Mouse (Mus musculus): ENCODE measurements around the gene Akr1d1.
A peak's percentile ranks its signal among the peaks of the same experiment; 100 is the strongest.

Akr1d1 gene

DNA sequence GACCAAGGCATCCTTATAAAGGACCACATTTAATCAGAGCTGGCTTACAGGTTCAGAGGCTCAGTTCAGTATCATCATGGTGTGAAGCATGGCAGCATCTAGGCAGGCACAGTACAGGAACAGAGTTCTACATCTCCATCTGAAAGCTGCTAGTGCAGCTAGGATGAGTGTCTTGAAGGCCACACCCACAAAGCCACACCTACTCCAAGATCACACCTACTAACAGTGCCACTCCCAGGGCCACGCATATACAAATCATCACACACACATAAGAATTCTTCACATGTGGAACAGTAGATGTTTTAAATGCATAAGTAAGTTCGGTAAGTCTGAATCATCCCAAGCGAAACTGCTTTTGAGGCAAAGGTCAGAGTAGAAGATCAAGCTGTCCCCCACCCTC, 33.9 kb downstream of the Akr1d1 start:
- DNase-seq (ENCODE audit: low read depth, low spot score), result no peak

DNA sequence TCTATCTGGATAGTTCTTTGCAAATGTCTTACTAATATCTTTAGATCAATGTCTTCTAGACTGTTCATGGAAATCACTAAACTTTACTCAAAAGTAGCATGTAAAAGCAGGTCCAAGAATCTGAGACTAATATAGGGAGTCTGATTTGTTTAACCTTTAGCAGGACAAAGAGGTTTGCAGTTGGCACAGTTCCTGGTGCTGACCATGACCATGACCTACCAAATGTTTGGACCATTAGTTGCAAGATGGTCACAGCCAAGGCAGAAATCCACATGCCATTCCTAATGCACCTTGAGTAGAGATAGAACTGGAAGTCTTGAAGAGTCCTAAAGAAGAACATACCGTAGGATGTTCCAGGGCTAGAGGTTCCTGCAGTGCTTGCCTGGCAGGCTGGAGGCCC, 37.4 kb downstream of the Akr1d1 start:
- DNase-seq (ENCODE audit: low read depth, low spot score), result no peak

- DNase-seq (ENCODE audit: low read depth, low spot score), result no peak
Observed at GRCm38 (mm10) chr6:37571939-37572338, 42.0 kb downstream of the Akr1d1 start.

DNA sequence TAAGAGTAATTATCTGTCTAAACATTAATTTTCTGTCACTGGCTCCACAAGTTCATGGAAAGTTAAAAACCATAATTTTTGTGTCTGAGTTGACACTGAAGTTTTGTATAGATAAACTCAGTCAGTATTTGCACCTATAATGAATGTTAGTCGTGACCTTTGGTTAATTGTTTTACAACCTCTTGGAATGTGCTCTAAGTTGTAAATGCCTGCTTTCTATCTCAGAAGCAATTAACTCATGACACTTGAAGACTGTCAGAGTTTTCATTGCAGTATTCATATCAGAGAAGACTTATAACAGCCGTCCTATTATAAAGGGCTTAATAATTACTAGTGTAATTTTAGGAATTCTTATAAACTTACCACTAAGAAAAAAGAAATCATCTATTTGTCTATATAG, 43.0 kb downstream of the Akr1d1 start:
- no peak for DNase-seq (ENCODE audit: low read depth, low spot score)

DNA sequence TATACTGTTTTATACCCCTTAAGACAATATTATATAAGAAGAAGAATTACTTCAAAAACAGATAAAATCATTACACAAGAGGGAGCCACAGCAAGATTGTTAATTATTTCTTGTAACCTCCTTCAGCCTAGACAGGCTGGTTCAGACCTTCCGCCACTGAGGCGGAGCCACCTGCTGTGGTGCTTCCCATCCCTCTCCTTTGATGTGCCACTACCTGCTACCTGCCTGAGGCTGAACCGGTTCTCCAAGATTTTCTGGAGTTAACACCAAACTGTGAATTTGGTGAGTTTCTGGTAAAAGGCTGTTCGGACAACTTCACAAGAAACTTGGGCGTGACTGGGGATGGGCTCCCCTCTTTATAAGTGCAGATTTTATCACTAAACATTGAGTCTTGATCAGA, 50.5 kb downstream of the Akr1d1 start:
- no peak for DNase-seq (ENCODE audit: low read depth, low spot score)

DNA sequence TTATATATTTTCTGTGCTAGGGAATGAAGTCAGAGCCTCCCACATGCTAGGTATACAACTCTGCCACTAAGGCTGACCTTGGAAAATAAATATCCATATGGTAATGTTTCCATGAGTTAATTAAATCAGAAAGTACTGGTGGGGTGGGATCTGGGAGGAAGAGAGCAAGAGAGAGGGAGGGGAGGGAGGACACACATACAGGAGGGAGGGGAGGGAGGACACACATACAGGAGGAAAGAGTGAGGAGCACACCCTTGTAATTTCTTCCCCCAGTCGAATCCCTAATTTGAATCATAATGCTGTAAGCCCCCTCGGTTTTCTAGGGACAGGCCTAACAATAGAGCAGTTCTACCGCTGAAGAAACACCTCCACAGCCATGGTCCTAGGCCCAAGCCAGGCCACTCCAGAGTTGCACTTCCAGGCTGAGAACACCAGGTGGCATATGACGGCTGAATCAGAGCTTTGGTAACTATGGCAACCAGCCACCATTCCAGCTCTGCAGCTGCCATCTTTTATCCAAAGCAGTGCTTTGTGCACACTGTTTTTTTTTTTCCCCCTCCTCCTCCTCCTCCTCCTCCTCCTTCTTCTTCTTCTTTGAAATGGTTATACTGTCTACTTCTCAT, 59.5 kb downstream of the Akr1d1 start:
- peak; percentile 74 for DNase-seq (ENCODE audit: low read depth, low spot score)

DNA sequence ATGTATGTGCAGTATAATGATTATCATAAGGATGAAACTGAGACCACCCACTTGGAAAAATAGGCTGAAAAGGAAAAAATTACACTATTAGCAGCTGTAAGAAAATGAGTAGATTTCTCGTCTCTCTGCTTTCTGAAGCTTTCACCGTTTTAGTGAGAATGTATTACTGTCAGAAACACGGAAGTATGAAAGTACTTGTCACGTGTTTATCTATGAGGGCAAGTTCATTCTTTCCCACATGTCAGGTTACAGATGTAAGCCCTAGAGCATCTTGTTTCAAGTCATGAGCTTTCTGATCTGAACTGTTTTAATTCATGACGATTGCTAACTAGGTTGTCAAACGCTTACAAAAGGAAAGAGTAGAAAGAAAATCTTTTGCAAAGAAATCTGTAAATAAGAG, 60.8 kb downstream of the Akr1d1 start:
- no peak for DNase-seq (ENCODE audit: low read depth, low spot score)

DNA sequence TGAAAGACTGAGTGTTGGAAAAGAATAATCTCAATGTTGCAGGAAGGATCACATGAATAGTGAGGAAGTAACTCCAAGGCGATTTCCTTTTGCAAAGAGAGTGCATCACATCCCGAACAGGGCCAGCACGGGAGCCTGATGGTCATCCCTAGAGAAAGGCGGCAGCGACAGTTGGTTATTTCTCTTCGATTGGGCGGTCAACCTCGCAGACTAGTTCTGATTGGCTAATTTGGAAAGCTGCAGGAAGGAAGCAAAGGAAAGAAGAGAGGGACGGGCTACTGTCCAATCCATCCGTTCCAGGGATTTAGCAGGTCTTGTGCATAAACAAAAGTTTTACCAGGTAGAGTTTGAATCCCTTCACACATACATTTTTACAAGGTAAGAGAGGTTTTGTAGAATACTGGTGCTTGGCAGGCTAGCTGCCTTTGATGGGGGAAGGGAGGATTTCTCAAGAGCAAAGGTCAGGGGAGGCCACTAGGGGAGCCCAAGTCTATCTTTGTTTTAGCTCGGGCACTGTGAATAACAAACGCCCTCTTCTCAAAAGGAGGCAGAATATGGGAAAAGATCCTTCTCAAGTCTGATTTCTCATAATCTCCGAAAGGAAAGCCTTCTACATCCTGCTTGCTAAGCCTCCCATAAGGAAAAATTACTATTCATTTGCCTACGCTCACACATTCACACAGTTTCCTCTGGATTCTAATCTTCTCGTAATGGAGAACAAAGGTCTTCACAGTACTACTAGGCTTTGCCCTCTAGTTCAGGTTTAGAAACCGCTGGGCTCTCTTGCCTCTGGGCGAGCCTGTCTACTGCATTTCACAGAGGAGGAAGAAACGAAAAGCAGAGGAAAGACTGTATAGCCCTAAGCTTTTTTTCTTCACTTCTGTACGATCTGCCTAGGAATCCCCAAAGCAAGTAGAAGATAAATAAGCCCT, 62.4 kb downstream of the Akr1d1 start:
- DNase-seq (ENCODE audit: low read depth, low spot score), result peak; percentile 60

DNA sequence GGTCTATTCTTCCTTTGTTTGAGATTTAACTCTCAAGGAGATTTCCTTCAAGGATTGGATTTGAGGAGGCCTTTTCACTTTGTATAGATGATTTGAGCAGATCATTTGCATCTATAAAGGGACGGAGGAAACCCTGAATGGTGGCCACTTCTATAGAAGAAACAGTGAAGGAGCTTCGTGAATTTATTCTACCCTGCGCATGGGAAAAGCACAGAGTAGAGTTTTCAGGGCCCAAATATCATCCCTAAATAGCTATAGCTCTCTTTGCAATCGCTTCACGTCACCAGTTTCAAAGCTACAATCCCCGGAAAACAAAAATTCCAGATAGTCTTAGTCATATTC, 63.0 kb downstream of the Akr1d1 start:
- DNase-seq (ENCODE audit: low read depth, low spot score), result no peak

DNA sequence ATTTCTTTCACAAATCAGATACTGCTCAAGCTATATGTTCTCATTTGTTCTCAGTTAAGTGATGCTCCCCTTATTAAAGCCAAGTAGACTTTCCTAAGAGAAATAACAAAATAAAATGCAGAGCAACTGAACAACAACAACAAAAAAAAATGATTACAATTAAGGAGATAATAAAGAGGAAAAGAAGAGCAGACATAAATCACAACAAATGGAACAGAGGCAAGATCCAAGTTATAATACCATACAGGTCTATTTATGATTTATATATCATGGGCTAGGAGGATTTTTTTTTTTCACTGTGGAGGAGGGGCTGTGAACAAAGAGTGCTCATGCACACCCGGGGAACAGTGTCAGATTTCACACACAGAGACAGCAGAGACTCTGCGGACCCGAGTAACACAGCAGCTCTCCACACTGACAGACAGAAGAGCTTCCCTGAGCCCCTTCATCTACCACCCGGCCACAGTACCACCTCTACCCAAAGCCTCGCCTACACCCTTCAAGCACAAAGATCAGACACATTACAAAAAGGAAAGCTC, 63.6 kb downstream of the Akr1d1 start:
- no peak for DNase-seq (ENCODE audit: low read depth, low spot score)

GRCm38 (mm10) chr6:37597088-37597487, 67.1 kb downstream of the Akr1d1 start:
- no peak for DNase-seq (ENCODE audit: low read depth, low spot score)

DNA sequence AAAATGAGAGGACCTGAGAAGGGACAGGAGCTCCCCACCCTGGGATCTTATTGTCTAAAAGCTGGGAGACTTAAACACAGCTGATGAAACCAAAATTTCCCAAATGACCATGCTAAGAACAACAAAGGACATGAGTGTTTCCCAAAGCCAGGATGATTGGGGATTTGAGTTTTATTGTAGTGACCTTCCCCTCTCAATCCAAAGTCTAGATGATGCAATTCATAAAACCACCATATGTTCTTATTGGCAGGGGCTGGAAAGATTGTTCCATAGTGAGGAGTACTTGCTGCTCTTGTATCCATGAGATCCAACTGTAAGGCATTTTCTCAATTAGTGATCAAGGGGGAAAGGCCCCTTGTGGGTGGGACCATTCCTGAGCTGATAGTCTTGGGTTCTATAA, 68.1 kb downstream of the Akr1d1 start:
- no peak for DNase-seq (ENCODE audit: low read depth, low spot score)

- DNase-seq (ENCODE audit: low read depth, low spot score), result peak; percentile 46
Observed at GRCm38 (mm10) chr6:37600976-37601498, 71.1 kb downstream of the Akr1d1 start.

DNA sequence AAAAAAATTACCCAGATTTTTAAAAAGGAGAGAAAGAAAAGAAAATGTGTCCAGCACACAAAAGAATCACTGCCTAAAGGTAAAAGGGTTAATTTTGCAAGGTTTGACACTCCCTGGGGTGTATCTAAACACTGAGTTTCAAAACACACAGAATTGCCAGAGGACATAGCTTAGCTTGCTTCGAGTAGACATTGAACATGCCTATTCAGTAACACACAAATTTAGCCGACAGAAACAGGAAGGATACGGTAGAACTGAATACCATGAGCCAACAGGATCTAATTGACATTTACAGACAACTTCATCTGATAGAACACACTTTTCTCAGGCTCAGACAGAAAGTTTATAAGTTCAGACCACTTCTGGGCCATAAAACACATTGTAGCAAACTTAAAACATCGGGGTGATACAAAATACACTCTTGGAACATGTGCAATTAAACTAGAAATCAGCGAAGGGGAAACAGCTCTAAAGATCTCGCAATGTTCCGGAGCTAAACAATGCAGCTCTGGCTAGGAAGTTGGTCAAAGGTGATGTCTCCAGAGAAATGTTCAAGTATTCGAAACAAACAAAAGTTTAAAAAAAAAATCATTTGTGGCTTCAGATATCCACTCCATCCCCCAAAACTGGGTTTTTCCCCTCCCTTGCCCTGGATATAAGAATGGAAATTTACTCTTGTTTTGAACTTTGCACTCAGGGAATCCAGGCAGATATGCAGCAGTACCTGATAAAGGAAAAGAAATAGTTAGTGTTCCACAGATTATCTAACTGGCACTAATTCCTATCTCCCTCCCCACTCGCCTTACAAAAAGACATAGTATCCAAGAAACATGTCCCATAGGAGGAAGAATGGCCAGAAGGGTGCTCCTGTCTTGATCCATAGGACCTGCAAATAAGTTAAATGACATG, 73.1 kb downstream of the Akr1d1 start:
- DNase-seq (ENCODE audit: low read depth, low spot score), result no peak

DNA sequence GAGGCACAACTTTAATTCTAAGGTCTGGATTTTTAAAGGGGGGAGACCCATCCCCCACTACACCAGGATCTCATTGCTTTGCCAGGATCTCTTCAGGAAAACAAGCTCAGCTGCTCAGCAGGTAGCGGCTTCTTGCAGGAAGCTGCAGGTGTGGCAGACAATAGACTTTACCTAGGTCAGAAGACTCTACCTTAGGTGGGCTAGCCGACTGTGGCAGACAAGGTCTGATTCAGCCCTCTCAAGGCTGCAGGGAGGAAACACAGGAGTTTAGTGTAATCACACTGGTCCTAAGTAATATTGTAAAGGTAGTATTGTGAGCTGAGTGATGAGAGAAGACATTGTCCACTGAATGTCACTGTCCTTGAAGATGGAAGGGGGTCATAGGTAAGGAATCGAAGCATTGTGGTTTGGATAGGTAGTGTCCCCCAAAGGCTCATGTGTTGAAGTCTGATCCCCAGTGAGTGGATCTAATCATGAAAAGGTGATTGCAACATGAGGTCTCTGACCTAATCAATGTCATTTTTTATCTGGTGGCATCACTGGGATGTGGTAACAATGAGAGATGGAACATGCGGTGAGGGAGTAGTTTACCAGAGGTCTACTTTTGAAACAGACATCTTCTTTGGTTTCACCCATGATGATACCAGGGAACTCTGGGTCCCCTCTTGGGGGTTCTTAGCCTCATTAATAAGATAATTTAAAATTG, 74.4 kb downstream of the Akr1d1 start:
- DNase-seq (ENCODE audit: low read depth, low spot score), result no peak

- DNase-seq (ENCODE audit: low read depth, low spot score), result no peak
Observed at GRCm38 (mm10) chr6:37604884-37605269, 74.9 kb downstream of the Akr1d1 start.

- no peak for DNase-seq (ENCODE audit: low read depth, low spot score)
Observed at GRCm38 (mm10) chr6:37607511-37608289, 77.7 kb downstream of the Akr1d1 start.

DNA sequence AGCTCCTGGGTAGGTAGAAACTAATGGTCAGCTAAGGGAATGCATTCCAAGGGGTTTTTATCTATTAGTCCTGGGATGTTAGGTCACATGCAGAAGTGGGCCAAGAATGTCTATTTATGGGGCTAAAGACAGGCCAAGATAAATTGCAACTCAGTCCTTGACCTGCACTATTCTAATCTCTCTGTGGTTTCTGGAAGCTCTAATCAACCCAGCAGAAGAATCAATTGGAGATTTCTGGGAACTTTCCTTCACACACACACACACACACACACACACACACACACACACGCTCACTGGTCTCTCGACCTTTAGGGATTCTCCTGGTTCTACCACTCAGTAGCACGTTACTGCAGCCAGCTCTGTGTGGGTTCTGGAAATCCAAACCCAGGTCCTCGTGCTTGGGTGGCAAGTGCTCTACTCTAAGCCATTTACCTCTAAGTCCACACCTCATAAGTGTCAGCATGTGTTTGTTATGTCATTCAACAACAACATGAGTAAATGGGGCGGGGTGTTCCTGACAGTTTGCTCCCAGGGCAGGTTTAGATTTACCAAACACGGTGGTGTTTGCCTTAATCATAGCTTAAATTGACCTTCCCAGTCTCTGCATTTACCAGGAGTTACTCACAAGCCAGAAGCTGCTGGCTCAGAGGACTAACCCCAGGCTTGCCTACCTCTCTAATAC, 82.8 kb downstream of the Akr1d1 start:
- no peak for DNase-seq (ENCODE audit: low read depth, low spot score)

GRCm38 (mm10) chr6:37615490-37615889, 85.5 kb downstream of the Akr1d1 start:
- DNase-seq (ENCODE audit: low read depth, low spot score), result no peak

- DNase-seq (ENCODE audit: low read depth, low spot score), result no peak
Observed at GRCm38 (mm10) chr6:37616136-37616535, 86.2 kb downstream of the Akr1d1 start.
